Mouse (Mus musculus) midbrain, embryonic 11.5 days (tissue): ENCODE measurements at regions not wholly inside any gene's neighbourhood (a gene's known extent, or its start where the extent isn't known, plus 50 kb on each side); places are given as distances from the start of the nearest gene placed in this dataset.

ENCODE experiments used
- ATAC-seq: fragments of 200-750 bp; cut with Nextera tagmentation; 2 replicates; pipeline ENCODE4 v1.8.0; 2017; ENCODE audit warnings: moderate TSS enrichment, moderate library complexity; ENCODE audit not compliant: low FRiP score
- DNase-seq: peaks from one replicate; pipeline ENCODE4 v3.0.0; 2015; ENCODE audit warnings: low spot score; ENCODE audit errors: missing footprints
- H3K27ac ChIP-seq: fragments of 300-500 bp; sonication (generic); 2 replicates; pipeline ENCODE4 v1.5.1; 2014; ENCODE audit warnings: low read depth, low read length
- H3K27me3 ChIP-seq: fragments of 300-500 bp; sonication (generic); 2 replicates; pipeline ENCODE4 v1.6.1; 2014; ENCODE audit warnings: mild to moderate bottlenecking, low read length, moderate library complexity, mixed read lengths; ENCODE audit not compliant: control insufficient read depth, insufficient read depth
- H3K36me3 ChIP-seq: fragments of 300-500 bp; sonication (generic); 2 replicates; pipeline ENCODE4 v1.6.1; 2014; ENCODE audit warnings: mild to moderate bottlenecking, low read length, moderate library complexity, mixed read lengths; ENCODE audit not compliant: control insufficient read depth, insufficient read depth
- H3K4me1 ChIP-seq: fragments of 300-500 bp; sonication (generic); 2 replicates; pipeline ENCODE4 v1.6.1; 2014; ENCODE audit warnings: low read length; ENCODE audit not compliant: control insufficient read depth, insufficient read depth
- H3K4me2 ChIP-seq: fragments of 300-500 bp; sonication (generic); 2 replicates; pipeline ENCODE4 v1.6.1; 2014; ENCODE audit warnings: mild to moderate bottlenecking, moderate library complexity
- H3K4me3 ChIP-seq: fragments of 300-500 bp; sonication (generic); 2 replicates; pipeline ENCODE4 v1.5.1; 2014; ENCODE audit warnings: low read depth, low read length
- H3K9ac ChIP-seq: fragments of 300-500 bp; sonication (generic); 2 replicates; pipeline ENCODE4 v1.6.1; 2014; ENCODE audit warnings: low read length
- H3K9me3 ChIP-seq: fragments of 300-500 bp; sonication (generic); 2 replicates; pipeline ENCODE4 v1.6.1; 2016; ENCODE audit warnings: low read length; ENCODE audit not compliant: control insufficient read depth
- WGBS: fragments of 180-500 bp; shearing (Covaris S2); extraction: QIAGEN DNeasy Blood & Tissue Kit; methylation state at CpG from one replicate; pipeline ENCODE4 v1.1.7; 2014; 5-methylcytosine and 5-hydroxymethylcytosine counted together

DNA sequence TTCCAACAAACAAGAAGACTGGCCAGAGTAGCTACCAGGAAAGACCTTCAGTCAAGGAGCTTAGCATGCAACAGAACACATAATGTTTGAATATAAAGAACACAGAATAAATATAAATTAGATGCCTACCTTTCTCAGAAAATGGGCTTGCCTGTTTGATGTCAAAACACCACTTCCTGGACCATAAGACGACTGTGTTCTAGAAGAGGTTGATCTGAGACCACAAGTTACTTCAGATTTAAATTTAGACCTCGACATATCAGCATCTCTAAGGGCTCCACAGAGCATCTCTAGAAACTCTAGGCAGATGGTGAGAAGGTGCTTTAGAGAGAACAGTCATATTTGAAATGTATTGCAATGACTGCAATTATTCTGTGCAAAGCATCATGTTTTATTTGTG lies 322.9 kb upstream of the Slc24a5 start:
- Histone ChIP-seq H3K9me3 (no peaks in the 10 kb centered on the region), H3K4me3 (no peak overlapping the region), H3K27me3 (no peaks in the 10 kb centered on the region), H3K9ac (no peak overlapping the region), H3K4me2 (no peak overlapping the region), H3K27ac (no peak overlapping the region), H3K36me3 (no peaks in the 10 kb centered on the region), H3K4me1 (no peaks in the 10 kb centered on the region)
- DNase-seq = no peak
- WGBS = 87% methylated on average over 2 of the region's 2 CpGs
- ATAC-seq = no peak

DNA sequence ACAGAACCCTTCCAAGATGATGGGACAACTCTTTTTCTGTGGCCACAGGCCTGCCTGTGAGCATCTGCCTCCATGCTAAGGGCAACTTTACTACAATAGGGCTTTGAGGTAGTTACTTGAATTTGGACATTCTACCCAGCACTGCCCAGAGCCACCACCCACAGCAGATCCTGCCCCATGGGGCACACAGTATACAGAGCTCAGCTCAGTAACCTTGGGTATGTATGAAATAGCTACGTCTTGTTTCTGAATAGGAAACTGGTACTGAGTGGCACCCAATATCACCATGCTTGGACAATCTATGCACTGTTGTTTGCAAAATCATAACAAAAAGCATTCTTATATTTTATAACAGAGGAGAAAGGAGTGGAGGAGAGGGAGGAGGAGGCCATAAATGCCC lies 320.8 kb upstream of the Slc24a5 start:
- H3K27me3 ChIP-seq = no peaks in the 10 kb centered on the region
- H3K4me1 ChIP-seq = no peaks in the 10 kb centered on the region
- H3K9ac ChIP-seq = no peak overlapping the region
- no peak overlapping the region for H3K27ac ChIP-seq
- ATAC-seq (no peak), DNase-seq (no peak)
- H3K36me3 ChIP-seq = no peaks in the 10 kb centered on the region
- H3K4me2 ChIP-seq = no peak overlapping the region
- no peaks in the 10 kb centered on the region for H3K9me3 ChIP-seq
- 92% methylated on average over 1 of the region's 1 CpGs for WGBS
- no peak overlapping the region for H3K4me3 ChIP-seq

DNA sequence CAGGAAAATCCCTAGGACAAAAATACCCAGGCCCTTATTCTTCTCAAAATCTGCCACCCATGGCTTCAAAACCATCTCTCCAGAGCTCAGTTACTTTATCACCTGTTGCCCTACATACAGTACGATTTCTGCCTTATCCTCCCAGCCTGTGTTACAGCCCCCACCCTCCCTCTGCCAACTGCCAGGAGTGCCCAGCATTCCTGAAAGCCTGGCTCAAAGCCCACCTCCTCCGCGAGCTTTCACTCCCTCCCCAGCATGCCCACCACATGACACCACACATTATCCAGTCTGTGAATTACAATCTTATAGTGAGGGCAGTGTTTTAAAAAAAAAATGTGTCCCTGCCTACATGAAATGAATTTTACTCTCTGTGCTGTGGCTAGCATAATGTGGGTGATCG lies 320.3 kb upstream of the Slc24a5 start:
- no peak overlapping the region for H3K27ac ChIP-seq
- H3K36me3 ChIP-seq = no peaks in the 10 kb centered on the region
- H3K9me3 ChIP-seq = no peaks in the 10 kb centered on the region
- H3K4me3 ChIP-seq = no peak overlapping the region
- DNase-seq = no peak
- WGBS = 85% methylated on average over 4 of the region's 4 CpGs
- H3K9ac ChIP-seq = no peak overlapping the region
- H3K4me2 ChIP-seq = no peak overlapping the region
- no peaks in the 10 kb centered on the region for H3K4me1 ChIP-seq
- no peaks in the 10 kb centered on the region for H3K27me3 ChIP-seq
- ATAC-seq = no peak

- Histone ChIP-seq H3K4me1 (no peaks in the 10 kb centered on the region), H3K27me3 (no peaks in the 10 kb centered on the region), H3K4me3 (no peak overlapping the region), H3K4me2 (no peak overlapping the region), H3K9me3 (no peaks in the 10 kb centered on the region), H3K9ac (no peak overlapping the region), H3K36me3 (no peaks in the 10 kb centered on the region), H3K27ac (no peak overlapping the region)
- 88% methylated on average over 4 of the region's 4 CpGs for WGBS
- DNase-seq (no peak), ATAC-seq (no peak)
Observed at GRCm38 (mm10) chr2:124751832-124752231, 316.1 kb upstream of the Slc24a5 start.

DNA sequence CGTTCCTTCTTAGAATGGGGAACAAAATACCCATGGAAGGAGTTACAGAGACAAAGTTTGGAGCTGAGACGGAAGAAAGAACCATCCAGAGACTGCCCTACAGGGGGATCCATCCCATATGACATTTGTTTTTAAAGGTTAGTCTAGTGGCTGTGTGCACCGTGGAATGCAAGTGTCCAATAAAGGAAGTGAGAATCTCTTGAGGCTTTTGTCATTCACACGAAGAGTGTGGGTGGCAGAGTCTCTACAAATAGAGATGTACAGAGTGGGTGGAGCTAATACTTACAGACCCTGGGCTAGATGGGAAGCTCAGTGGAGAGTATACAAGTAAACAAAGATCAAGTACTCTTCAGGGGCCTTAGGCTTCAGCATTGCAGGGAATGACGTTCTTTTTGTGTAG lies 314.2 kb upstream of the Slc24a5 start:
- Histone ChIP-seq H3K4me3 (no peak overlapping the region), H3K27ac (no peak overlapping the region), H3K9ac (no peak overlapping the region), H3K36me3 (no peaks in the 10 kb centered on the region), H3K9me3 (no peaks in the 10 kb centered on the region), H3K27me3 (no peaks in the 10 kb centered on the region), H3K4me2 (no peak overlapping the region), H3K4me1 (no peaks in the 10 kb centered on the region)
- DNase-seq (no peak), ATAC-seq (no peak)
- WGBS = 82% methylated on average over 5 of the region's 5 CpGs

DNA sequence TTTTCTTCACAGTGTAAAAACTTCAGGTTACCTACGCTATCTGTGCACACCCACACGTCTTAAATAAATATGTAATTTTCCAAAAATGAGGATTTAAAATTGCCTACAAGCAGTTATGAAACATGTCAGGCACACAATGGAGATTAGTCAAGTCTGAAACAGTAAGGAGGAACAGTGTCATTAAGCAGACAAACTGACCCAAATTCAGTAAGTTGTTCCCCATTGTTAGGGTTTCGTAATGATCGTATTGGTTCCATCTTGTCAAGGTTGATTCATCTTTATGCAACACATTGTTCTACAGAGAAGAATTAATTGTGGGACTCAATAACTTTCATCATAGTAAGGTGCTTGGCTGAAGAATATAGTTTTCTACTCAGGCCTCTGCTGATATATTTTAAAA lies 312.7 kb upstream of the Slc24a5 start:
- Histone ChIP-seq H3K9ac (no peak overlapping the region), H3K4me2 (no peak overlapping the region), H3K4me1 (no peaks in the 10 kb centered on the region), H3K27ac (no peak overlapping the region), H3K9me3 (no peaks in the 10 kb centered on the region), H3K36me3 (no peaks in the 10 kb centered on the region), H3K27me3 (no peaks in the 10 kb centered on the region), H3K4me3 (no peak overlapping the region)
- ATAC-seq (no peak), DNase-seq (no peak)
- 88% methylated on average over 4 of the region's 4 CpGs for WGBS

DNA sequence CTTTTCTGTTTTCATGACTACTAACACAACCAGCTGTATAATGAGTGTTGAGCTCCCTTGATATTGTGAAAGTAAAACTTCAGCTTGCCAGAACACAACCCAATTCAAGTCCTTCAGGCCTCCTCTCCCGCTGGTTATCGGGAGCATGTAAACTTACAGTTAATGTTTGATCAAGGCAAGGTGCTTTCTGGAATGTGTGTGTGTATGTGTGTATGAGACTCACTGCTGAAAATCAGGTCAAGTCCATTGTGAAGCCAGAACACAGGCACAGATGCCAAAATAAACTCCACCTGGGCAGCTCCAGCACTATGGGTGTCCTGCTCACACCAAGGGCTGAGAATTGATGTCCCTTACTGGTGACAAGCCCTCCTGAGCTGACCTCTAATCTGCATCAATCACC lies 308.9 kb upstream of the Slc24a5 start:
- Histone ChIP-seq H3K27me3 (no peaks in the 10 kb centered on the region), H3K9ac (no peak overlapping the region), H3K4me3 (no peak overlapping the region), H3K4me2 (no peak overlapping the region), H3K9me3 (no peaks in the 10 kb centered on the region), H3K36me3 (no peaks in the 10 kb centered on the region), H3K27ac (no peak overlapping the region), H3K4me1 (no peaks in the 10 kb centered on the region)
- ATAC-seq (no peak), DNase-seq (no peak)
- WGBS = 97% methylated on average over 2 of the region's 2 CpGs

- no peaks in the 10 kb centered on the region for H3K36me3 ChIP-seq
- H3K9me3 ChIP-seq = no peaks in the 10 kb centered on the region
- no peaks in the 10 kb centered on the region for H3K27me3 ChIP-seq
- WGBS = 90% methylated on average over 7 of the region's 7 CpGs
- DNase-seq (no peak), ATAC-seq (no peak)
- no peak overlapping the region for H3K9ac ChIP-seq
- H3K27ac ChIP-seq = no peak overlapping the region
- no peak overlapping the region for H3K4me2 ChIP-seq
- H3K4me1 ChIP-seq = no peaks in the 10 kb centered on the region; the same call in 1 of the 2 replicates
- no peak overlapping the region for H3K4me3 ChIP-seq
Observed at GRCm38 (mm10) chr2:124763650-124764049, 304.3 kb upstream of the Slc24a5 start.

GRCm38 (mm10) chr2:124764186-124764910 lies 303.6 kb upstream of the Slc24a5 start:
- ATAC-seq (peak; percentile 62; the same call in 1 of the 2 replicates), DNase-seq (no peak)
- Histone ChIP-seq H3K27ac (no peak overlapping the region), H3K4me1 (no peaks in the 10 kb centered on the region; the same call in 1 of the 2 replicates), H3K36me3 (no peaks in the 10 kb centered on the region), H3K4me2 (no peak overlapping the region), H3K4me3 (no peak overlapping the region), H3K27me3 (no peaks in the 10 kb centered on the region), H3K9ac (no peak overlapping the region), H3K9me3 (no peaks in the 10 kb centered on the region)
- WGBS = 39% methylated on average over 10 of the region's 10 CpGs
